Mouse (Mus musculus) embryo, embryonic 11.5 days (tissue): ENCODE measurements around the gene Prkcg.
"Not testable (repeated sequence)": the region's sequence is repeated elsewhere in the genome, so short reads cannot be mapped to it uniquely, and the experiment has no call there.

Source experiments
- DNase-seq: peaks from one replicate; pipeline ENCODE4 v3.0.0-alpha.2; 2012; ENCODE audit warnings: low read depth, low spot score

The Prkcg gene

DNA sequence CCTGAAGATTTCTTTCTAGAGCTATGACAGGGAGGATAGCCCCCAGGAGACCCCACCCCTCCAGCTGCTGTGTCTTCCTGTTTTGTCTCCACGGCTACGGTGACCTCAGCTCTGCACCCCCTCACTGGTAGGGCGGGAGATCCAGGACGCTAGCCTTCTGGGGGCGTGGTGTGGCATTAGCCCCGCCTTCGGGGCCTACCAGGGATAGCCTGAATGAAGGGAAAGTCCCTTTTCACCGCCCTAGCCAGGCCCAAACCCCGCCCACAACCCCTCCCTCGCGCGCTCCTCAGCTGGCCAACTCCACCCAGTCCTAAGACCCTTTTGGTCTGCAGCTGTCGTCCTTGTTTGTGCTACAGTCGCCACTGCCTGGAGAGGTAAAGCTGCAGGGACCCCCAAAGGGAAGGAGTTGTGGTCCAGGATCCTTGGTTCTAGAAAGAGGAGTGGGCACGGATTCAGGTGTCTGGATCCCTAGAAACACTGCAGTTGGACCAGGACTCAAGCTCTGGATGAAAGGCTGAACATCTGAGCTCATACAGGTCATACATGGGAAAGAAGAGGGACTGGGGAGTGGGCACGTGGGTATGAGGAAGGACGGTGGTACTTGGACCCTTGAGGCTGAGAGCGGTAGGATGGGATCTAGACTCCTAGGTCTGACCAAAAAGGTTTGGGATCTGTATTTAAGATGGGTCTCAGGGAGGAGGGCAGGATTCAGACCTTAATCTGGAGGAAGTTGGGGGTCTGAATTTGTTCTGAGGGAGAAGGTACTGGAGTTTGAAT, 1.5 kb downstream of the Prkcg start:
- DNase-seq, result peak; percentile 95

GRCm38 (mm10) chr7:3291197-3291596, 2.2 kb downstream of the Prkcg start:
- DNase-seq, result no peak

- DNase-seq, result no peak
Observed at GRCm38 (mm10) chr7:3291764-3292163, 2.8 kb downstream of the Prkcg start.

GRCm38 (mm10) chr7:3292271-3292670, 3.3 kb downstream of the Prkcg start:
- DNase-seq, result not testable (repeated sequence)

GRCm38 (mm10) chr7:3292791-3293190, 3.8 kb downstream of the Prkcg start:
- peak; percentile 66 for DNase-seq

- no peak for DNase-seq
Observed at GRCm38 (mm10) chr7:3294794-3295193, 5.8 kb downstream of the Prkcg start.

DNA sequence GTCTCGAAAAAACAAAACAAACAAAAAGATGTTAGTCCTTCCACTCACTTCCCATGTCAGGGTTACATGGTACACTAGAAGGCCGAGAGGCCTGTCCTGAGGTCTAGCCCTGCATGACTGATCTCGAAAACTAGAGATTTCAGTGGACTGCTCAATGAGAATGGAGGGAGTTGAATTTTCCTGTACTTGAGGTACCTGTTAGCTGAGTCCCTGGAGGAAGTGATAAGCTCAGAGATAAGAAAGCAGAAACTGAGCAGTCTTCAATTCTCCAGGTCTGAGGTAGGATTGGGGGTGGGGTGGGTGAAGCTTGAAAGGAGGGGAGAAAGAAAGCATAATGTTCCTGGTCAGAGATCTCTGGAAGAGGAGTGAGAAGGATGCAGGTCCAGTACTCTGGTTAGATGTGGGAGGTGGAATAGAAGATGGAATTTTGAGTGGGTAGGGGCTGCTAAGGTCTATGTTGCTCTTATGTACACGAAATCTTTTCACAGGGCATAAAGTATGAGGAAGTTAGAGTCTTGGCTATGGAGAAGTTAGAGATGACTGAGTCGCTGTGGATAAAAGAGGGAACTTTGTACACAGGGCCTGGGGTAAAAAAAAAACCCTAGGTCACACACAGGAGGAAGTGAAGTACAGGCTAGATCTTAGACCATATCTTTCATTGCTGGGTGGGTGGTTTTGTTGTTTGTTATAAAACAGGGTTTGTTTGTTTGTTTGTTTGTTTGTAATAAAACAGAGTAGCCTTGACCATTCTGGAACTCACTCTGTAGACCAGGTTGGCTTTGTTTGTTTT, 6.5 kb downstream of the Prkcg start:
- no peak for DNase-seq

DNA sequence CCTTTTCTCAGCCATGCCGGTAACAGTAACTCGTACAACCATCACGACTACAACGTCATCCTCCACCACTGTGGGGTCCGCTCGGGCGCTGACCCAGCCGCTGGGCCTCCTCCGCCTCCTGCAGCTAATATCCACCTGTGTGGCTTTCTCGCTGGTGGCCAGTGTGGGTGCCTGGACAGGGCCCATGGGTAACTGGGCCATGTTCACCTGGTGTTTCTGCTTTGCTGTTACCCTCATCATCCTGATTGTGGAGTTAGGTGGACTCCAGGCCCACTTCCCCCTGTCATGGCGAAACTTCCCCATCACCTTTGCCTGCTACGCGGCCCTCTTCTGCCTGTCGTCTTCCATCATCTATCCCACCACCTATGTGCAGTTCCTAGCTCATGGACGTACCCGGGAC, 7.7 kb downstream of the Prkcg start:
- no peak for DNase-seq

GRCm38 (mm10) chr7:3299941-3300617, 11.1 kb downstream of the Prkcg start:
- DNase-seq, result no peak

DNA sequence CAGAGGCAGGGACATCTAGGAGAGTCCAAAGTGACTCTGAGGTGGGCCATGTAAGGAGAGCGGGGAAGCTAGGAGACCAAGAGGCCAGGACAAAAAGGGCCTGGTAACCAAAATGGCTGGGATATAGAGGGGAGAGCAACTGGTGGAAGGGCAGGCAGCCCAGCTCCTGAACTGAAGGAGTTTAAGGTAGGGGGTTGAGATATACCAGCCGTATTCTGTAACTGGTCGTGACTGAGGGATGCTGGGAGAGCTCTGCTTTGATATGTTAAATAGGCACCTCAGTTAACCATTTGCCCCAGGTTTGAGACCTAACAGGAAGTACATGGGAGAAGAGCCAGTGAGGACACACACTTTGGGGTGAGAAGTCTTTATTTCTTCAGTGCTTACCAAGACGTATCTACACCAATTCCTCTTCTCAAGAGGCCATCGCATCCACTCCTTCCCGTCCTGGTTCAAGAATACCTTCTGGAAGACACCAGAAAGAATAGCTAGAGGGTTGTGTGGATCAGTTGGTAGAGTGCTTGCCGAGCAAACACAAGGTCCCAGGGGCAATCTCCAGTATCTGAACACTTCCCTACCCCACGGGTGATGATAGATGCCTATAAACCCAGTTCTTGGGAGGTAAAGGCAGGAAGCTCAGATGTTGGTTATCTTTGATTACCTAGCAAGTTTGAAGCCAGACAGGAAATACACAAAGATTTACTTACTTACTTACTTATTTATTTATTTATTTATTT, 12.1 kb downstream of the Prkcg start:
- no peak for DNase-seq

DNA sequence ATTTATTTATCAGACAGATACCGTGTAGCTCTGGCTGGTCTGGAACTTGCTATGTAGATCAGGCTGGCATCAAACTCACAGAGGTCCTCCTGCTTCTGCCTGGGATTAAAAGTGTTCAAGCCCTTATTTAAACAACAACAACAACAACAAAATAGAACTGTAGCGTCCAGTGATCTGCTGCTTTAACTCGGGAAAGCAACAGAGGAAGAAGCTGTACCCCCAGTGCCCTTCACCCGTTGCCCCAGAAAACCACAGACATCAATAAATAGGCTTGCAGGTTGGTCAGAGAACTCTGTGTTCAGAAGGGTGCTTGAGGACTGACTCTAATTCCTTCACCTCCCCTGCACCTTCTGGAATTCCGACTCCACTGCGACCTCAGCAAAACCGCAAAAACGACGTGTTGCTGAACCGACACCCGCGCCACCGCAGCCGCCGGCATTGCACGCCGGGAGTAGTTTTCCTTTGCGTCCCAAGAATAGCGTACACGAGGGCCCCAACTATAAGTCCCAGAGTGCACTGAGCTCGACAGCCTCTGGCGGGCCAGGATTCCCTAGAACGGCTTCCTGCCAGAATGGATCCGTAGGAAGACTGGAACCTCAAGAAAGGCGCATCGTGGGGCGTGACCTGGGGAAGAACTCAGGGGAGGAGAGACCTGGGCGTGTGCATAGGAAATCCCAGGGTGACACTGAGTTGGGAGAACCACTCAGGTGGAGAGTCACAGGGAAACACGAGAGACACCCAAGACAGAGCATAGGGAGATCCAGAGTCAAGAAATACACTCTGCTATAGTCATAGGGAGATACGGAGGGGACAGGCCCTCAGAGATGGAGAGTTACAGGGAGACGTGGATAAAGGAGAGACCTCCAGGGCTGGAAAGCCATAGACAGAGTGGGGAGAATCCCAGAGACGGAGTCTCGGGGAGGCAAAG, 12.9 kb downstream of the Prkcg start:
- DNase-seq, result no peak

DNA sequence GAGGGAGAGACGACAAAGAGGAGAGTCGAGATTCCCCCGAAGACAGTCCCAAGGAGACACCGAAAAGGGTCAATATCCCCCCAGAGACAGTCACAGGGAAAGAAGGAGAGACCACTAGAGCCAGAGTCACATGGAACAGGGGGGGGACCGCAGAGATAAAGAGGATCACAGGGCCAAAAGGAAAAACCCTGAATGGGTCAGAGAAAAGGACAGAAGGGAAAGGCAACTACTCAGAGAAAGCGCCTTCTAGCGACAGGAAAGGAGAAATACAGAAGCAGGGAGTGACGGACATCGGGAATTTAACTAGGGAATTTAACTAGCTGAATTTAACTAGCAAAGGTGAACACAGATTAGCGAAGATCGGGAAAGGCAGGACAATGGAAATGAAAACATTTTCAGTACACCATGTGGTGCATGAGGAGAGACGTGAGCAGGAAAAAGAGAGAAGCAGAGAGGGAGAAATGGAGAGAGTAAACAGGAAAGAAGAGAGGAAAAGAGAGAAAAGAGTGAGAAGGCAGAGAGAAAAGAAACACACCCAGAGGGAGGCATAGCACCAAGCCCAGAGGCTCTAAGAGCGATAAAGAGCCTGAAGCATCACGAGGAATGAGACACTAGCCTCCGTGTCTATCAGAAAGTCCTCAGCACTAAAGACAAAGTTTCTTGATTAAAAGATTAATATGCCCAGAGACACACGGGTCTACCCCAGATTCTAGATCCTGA, 13.7 kb downstream of the Prkcg start:
- no peak for DNase-seq

DNA sequence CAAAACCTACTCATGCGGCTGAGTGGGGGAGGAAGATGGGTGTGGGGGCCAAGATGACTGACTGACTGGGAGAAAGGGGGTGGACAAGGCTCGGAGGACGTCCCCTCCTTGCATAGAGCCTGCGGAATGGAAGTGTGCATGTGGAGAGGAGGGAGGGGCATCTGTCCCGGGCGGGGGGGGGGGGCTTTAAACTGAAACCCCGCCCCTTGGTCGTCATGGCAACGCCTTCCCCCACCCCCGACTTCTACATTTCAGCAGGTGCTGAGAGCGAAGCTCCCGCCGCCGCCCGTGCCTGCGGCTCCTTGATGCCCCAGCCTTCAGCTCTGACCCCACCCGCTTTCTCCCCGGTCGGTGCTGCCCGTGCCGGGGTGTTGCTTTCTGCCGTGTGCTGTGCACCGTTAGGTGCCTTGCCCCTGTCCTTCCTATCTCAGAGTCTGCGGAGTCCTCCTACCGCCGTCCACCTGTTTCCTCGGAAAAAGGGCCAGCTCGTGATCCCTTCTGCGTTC, 14.3 kb downstream of the Prkcg start:
- no peak for DNase-seq

- no peak for DNase-seq
Observed at GRCm38 (mm10) chr7:3303789-3304188, 14.8 kb downstream of the Prkcg start.

DNA sequence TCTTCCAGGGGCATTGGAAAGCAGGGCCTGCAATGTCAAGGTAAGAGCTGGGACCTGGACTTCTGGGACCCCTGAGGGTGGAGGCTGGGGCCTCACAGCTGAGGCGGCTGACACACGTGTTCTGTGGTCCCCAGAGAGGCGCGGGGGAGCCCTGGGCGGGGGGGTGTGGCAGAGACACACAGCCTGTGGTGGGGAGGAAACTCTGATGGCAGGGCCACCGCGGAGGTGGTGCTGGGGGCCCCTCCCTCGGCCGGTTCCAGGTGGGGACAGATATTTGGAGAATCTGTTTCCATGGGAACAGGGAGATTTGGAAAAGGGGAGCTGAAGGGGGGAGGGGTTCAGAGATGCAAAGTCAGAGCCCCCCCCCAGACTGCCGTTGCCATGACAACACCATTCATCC, 15.3 kb downstream of the Prkcg start:
- DNase-seq, result no peak

DNA sequence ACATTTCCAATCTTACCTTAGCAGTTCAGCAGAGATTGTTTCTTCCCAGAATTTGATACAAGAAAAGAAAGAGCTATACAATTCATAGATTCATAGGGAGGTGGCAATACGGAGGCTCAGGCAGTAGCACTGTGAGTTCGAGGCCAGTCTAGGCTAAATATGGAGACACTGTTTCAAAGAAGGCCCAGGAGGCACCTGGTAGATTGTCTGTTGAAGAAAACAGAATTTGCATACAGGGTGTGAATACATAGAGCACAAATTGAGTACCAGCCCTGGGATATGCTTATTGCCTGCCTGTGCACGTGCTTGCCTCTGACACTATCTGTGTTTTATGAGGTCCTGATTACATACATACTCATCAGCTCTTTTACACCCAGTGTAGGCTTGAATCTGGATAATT, 17.4 kb downstream of the Prkcg start:
- no peak for DNase-seq

DNA sequence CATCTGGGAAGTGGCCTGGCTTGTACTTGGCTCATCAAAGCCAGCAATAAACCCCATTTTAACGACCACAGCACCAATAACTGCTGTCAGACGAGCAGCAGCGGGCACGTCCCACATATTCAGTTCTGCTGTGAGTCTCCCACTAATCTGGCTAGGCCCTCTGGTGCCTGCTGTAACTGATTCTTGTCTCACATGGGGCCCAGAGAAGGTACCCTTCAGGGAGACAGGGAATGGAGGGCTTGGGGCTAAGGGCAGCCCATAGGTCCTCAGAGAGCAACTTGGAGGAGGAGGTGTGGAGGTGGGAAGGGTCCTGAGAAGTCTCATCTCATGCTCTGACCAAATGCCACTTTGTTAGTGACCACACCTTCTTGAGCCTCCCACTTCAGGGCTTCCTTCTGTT, 19.7 kb downstream of the Prkcg start:
- DNase-seq, result no peak

- no peak for DNase-seq
Observed at GRCm38 (mm10) chr7:3310233-3310632, 21.3 kb downstream of the Prkcg start.

- DNase-seq, result no peak
Observed at GRCm38 (mm10) chr7:3313571-3313970, 24.6 kb downstream of the Prkcg start.

DNA sequence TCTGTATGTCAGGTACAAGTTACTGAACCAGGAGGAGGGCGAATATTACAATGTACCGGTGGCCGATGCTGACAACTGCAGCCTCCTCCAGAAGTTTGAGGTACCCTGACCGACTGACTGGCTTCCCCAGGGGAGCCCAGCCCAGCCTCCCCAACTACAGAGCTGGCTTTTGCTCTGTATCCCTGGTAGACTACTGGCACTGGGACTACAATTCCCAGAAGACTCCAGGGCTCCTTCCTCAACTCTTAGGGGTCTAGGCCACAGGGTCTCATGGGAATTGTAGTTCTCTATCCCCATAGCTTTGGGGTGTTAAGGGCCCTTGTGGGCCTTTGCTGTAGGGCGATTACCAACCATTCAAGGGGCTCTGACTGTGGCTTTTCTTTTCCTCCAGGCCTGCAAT, 25.1 kb downstream of the Prkcg start:
- no peak for DNase-seq
